Mouse (Mus musculus): Measurements from ENCODE around the gene Gtf2ird1. TPM values are rescaled to one million over a fixed set of nuclear protein-coding genes. Genes with fewer than 3 reads are reported as not detected.

Gene Gtf2ird1
- polyA plus RNA-seq, 1 experiment from 2014 or later = 46.7 TPM

DNA sequence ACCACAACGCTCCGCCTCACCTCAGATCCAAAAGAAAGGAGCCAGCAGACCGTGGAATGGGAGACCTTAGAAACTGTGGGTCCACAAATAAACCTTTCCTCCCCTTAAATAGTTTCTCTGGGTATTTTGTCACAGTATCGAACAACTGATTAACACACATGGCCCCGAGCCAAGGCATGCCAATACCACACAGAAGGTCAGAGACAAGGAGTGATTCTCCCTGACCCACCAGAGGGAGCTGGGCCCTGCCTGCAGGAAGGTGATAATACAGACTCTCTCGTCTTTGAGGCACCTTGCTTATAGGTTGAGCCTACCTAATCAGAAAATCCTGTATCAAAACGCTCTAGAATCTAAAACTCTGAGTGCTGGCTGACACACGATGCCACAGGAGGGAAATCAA lies 30.9 kb downstream of the Gtf2ird1 start:
- no peak for DNase-seq (ENCODE audit: low spot score)
- Histone ChIP-seq H3K9ac (ENCODE audit: low read depth, low read length) (no peak overlapping the region), H3K4me2 (ENCODE audit: low read length) (no peak overlapping the region), H3K9me3 (replicated peaks; ENCODE audit: low read length) (no peaks in the 10 kb centered on the region), H3K27ac (no peak overlapping the region), H3K4me1 (replicated peaks; ENCODE audit: insufficient read depth, low read length) (no peaks in the 10 kb centered on the region), H3K27me3 (ENCODE audit: insufficient read depth, low read length) (no peaks in the 10 kb centered on the region), H3K4me3 (replicated peaks; ENCODE audit: low read depth, low read length) (no peak overlapping the region), H3K36me3 (ENCODE audit: insufficient read depth, low read length) (no peaks in the 10 kb centered on the region)
- TF ChIP-seq CTCF (IDR thresholded peaks at IDR 0.05; ENCODE audit: low read depth) = 0 out of 2 replicates have a peak, but pooled peaks have one; percentile 6
- ATAC-seq (replicated peaks; ENCODE audit: low FRiP score, low read depth) = no peak
- 87% methylated on average over 8 of the region's 8 CpGs for WGBS

DNA sequence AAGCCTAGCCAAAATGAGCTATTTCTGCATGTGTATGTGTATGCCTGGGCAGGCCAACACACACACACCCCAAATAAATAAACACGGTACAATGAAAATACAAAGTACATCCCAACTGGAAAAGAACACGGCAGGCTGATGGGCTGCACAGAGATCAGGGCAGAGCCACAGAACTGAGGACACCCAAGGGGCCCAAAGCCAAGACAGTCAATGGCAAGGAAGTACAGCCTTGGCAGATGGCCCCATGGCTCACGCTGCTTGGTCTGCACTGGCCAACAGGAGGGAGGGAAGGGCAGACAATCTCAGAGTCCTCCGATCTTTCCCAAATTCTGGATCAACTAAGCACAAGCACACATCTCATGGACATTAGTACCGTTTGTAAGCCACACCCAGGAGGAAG lies 32.6 kb downstream of the Gtf2ird1 start:
- TF ChIP-seq CTCF (IDR thresholded peaks at IDR 0.05; ENCODE audit: low read depth) = no peak
- DNase-seq (ENCODE audit: low spot score) (no peak), ATAC-seq (replicated peaks; ENCODE audit: low FRiP score, low read depth) (no peak)
- 83% methylated on average over 5 of the region's 5 CpGs for WGBS
- Histone ChIP-seq H3K4me3 (replicated peaks; ENCODE audit: low read depth, low read length) (no peak overlapping the region), H3K4me1 (replicated peaks; ENCODE audit: insufficient read depth, low read length) (no peaks in the 10 kb centered on the region), H3K27ac (no peak overlapping the region), H3K36me3 (ENCODE audit: insufficient read depth, low read length) (no peaks in the 10 kb centered on the region), H3K9me3 (replicated peaks; ENCODE audit: low read length) (no peaks in the 10 kb centered on the region), H3K27me3 (ENCODE audit: insufficient read depth, low read length) (no peaks in the 10 kb centered on the region), H3K9ac (ENCODE audit: low read depth, low read length) (no peak overlapping the region), H3K4me2 (ENCODE audit: low read length) (no peak overlapping the region)

DNA sequence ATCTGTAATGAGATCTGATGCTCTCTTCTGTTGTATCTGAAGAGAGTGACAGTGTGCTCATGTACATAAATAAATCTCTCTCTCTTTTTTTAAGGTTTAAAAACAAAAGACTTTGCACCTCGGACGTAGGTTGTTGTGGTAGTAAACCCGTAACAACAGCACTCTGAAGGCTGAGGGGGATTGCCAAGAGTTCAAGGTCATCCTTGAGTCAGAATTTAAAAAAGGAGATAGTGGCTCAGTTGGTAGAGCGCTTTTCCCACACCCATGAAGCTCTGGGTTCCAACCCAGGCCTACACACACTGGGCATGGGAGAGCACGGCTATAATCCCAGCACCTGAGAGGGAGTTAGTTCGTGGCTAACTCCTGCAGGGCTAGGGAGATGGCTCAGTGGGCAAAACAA lies 33.1 kb downstream of the Gtf2ird1 start:
- Histone ChIP-seq H3K27me3 (ENCODE audit: insufficient read depth, low read length) (no peaks in the 10 kb centered on the region), H3K9me3 (replicated peaks; ENCODE audit: low read length) (no peaks in the 10 kb centered on the region), H3K9ac (ENCODE audit: low read depth, low read length) (no peak overlapping the region), H3K4me2 (ENCODE audit: low read length) (no peak overlapping the region), H3K27ac (no peak overlapping the region), H3K36me3 (ENCODE audit: insufficient read depth, low read length) (no peaks in the 10 kb centered on the region), H3K4me1 (replicated peaks; ENCODE audit: insufficient read depth, low read length) (no peaks in the 10 kb centered on the region), H3K4me3 (replicated peaks; ENCODE audit: low read depth, low read length) (no peak overlapping the region)
- WGBS = 90% methylated on average over 6 of the region's 6 CpGs
- TF ChIP-seq CTCF (IDR thresholded peaks at IDR 0.05; ENCODE audit: low read depth) = no peak
- no peak for DNase-seq (ENCODE audit: low spot score)
- ATAC-seq (replicated peaks; ENCODE audit: low FRiP score, low read depth) = no peak

DNA sequence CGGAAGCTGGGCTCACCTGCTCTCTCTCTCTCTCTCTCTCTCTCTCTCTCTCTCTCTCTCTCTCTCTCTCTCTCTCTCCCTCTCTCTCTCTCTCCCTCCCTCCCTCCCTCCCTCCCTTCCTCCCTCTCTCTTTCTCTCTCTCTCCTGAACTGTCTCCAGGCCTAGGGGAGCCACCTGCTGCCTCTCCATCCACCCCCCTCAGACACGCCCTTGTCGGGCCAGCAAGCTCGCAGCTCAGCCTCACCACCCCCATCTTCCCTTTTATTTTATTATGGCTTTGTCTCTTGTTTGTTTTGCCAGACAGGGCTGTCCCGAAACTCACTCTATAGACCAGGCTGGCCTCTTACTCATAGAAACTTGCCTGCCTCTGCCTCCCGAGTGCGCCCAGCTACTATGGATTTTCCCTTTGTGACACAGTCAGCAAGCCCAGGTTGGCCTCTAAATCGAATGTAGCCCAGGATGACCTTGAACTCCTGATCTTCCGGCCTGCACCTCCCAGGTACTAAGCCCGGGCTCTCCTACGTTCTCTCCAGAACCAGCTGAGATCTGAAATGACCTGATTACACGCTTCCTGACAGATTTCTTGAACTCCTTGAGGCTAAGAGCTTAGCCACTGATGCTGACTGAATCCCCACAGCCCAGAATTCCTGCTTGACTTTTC lies 34.1 kb downstream of the Gtf2ird1 start:
- Histone ChIP-seq H3K4me3 (replicated peaks; ENCODE audit: low read depth, low read length) (no peak overlapping the region), H3K36me3 (ENCODE audit: insufficient read depth, low read length) (no peaks in the 10 kb centered on the region), H3K9me3 (replicated peaks; ENCODE audit: low read length) (no peaks in the 10 kb centered on the region), H3K27me3 (ENCODE audit: insufficient read depth, low read length) (no peaks in the 10 kb centered on the region), H3K4me2 (ENCODE audit: low read length) (no peak overlapping the region), H3K9ac (ENCODE audit: low read depth, low read length) (no peak overlapping the region), H3K27ac (no peak overlapping the region), H3K4me1 (replicated peaks; ENCODE audit: insufficient read depth, low read length) (no peaks in the 10 kb centered on the region)
- ATAC-seq (replicated peaks; ENCODE audit: low FRiP score, low read depth) (no peak), DNase-seq (ENCODE audit: low spot score) (no peak)
- whole genome bisulfite sequencing = 88% methylated on average over 12 of the region's 12 CpGs
- TF ChIP-seq CTCF (IDR thresholded peaks at IDR 0.05; ENCODE audit: low read depth) = no peak

DNA sequence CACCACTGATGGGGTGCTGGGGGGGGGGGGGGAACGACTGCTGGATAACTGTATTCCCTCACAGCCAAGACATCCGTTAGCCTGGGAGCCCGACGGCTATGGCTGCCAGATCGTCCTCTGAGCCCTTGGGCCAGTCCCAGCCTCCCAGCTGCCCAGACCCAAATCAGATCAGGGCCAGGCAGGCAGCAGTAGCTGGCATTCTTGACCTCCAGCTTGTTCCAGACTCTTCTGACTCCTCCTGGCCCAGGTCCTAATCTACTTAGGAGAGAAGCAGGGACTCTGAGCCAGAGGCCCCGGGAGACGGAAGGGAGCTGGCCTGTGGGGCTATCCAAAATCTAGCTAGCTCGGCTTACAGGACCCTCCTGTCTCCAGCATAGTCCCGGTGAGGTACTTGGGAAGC lies 35.5 kb downstream of the Gtf2ird1 start:
- ATAC-seq (replicated peaks; ENCODE audit: low FRiP score, low read depth) (no peak), DNase-seq (ENCODE audit: low spot score) (no peak)
- Histone ChIP-seq H3K9me3 (replicated peaks; ENCODE audit: low read length) (no peaks in the 10 kb centered on the region), H3K4me2 (ENCODE audit: low read length) (no peak overlapping the region), H3K4me3 (replicated peaks; ENCODE audit: low read depth, low read length) (no peak overlapping the region), H3K27ac (no peak overlapping the region), H3K27me3 (ENCODE audit: insufficient read depth, low read length) (no peaks in the 10 kb centered on the region), H3K9ac (ENCODE audit: low read depth, low read length) (no peak overlapping the region), H3K4me1 (replicated peaks; ENCODE audit: insufficient read depth, low read length) (no peaks in the 10 kb centered on the region), H3K36me3 (ENCODE audit: insufficient read depth, low read length) (peaks cover 9% of the 10 kb centered on the region; the same call in 1 of the 2 replicates)
- 68% methylated on average over 9 of the region's 9 CpGs for WGBS
- no peak for TF ChIP-seq CTCF (IDR thresholded peaks at IDR 0.05; ENCODE audit: low read depth)

DNA sequence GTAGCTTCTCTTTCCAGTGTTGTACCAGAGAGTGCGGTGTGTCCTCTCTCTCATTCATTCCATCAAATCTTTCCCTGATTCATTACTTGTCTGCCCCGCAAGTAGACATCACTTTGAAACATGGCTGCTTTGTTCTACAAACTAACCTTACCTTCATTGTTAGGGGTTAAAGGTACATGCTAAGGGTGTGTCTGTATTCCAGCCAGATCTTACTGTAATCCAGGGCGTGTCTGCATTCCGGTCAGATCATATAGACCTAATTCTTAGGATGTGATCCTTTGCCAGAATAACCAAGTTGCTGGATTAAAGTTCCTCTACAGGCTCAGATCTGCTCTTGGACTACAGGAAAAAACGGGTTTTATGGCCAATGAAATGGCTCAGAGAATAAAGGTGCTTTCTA lies 36.8 kb downstream of the Gtf2ird1 start:
- H3K9me3 ChIP-seq (replicated peaks; ENCODE audit: low read length) = no peaks in the 10 kb centered on the region
- H3K36me3 ChIP-seq (ENCODE audit: insufficient read depth, low read length) = peaks cover 18% of the 10 kb centered on the region
- no peak overlapping the region for H3K27ac ChIP-seq
- H3K4me2 ChIP-seq (ENCODE audit: low read length) = no peak overlapping the region
- WGBS = 90% methylated on average over 5 of the region's 5 CpGs
- no peaks in the 10 kb centered on the region for H3K4me1 ChIP-seq (replicated peaks; ENCODE audit: insufficient read depth, low read length)
- TF ChIP-seq CTCF (IDR thresholded peaks at IDR 0.05; ENCODE audit: low read depth) = no peak
- no peaks in the 10 kb centered on the region for H3K27me3 ChIP-seq (ENCODE audit: insufficient read depth, low read length)
- H3K4me3 ChIP-seq (replicated peaks; ENCODE audit: low read depth, low read length) = no peak overlapping the region
- ATAC-seq (replicated peaks; ENCODE audit: low FRiP score, low read depth) (no peak), DNase-seq (ENCODE audit: low spot score) (no peak)
- no peak overlapping the region for H3K9ac ChIP-seq (ENCODE audit: low read depth, low read length)

Data from kidney, postnatal 0 days (tissue).